In genomic region chr1:134757230-134757629, GRCm38 (mm10) we compare ENCODE assay signal across 14 mouse cellular contexts.
DNase-seq lines count a peak whose midpoint lies in the region; ATAC-seq lines count a peak whose summit lies in the region.
"Had no signal": no experiment of that assay in that cellular context is flagged by ENCODE, and none has a peak within 500 bp of the region (broad histone marks: within the 10 kb centered on the region; RNA-seq: fewer than 3 reads in every experiment).

No protein-coding gene starts in this region.

- H3K4me3 ChIP-seq in kidney, embryonic 15.5 days (replicated peaks): no peak overlapping the region
- no peak overlapping the region for H3K4me3 ChIP-seq in intestine, embryonic 16.5 days (ENCODE audit: low read length)
- H3K4me3 ChIP-seq: liver, embryonic 12.5 days had no signal

- H3K27me3 ChIP-seq in kidney, embryonic 15.5 days: no peaks in the 10 kb centered on the region
- H3K27me3 ChIP-seq in intestine, embryonic 16.5 days (replicated peaks; ENCODE audit: control insufficient read depth, insufficient read depth, low read length): no peaks in the 10 kb centered on the region
- H3K27me3 ChIP-seq: liver, embryonic 12.5 days had no signal

- H3K4me1 ChIP-seq in kidney, embryonic 15.5 days: peaks cover 67% of the 10 kb centered on the region
- H3K4me1 ChIP-seq in intestine, embryonic 16.5 days (ENCODE audit: control insufficient read depth, insufficient read depth, low read length): peaks cover 26% of the 10 kb centered on the region

- DNase-seq in cerebellum, adult 9-10 months: peak; percentile 62
- DNase-seq in cerebellum, adult 11 months: no peak
- no peak for DNase-seq in kidney, postnatal 4 days
- peak; percentile 62 for DNase-seq in NIH3T3 (ENCODE audit: low read depth)
- DNase-seq in ovary, postnatal 10 days (ENCODE audit: low spot score): no peak
- DNase-seq in adrenal gland, adult (ENCODE audit: inconsistent age in 2 of 2, low spot score in 1 of 2): no peak
- DNase-seq: heart, postnatal 4 days; kidney, postnatal 36 days; thymus, postnatal 14 days had no signal

- WGBS in kidney, embryonic 15.5 days: 70% methylated on average over 3 of the region's 3 CpGs
- WGBS in intestine, embryonic 16.5 days: 43% methylated on average over 3 of the region's 3 CpGs

- ATAC-seq in kidney, embryonic 15.5 days (replicated peaks; ENCODE audit: low FRiP score): no peak
- ATAC-seq in intestine, embryonic 16.5 days: no peak
- ATAC-seq: activated CD4-positive, CD25-positive, alpha-beta regulatory T cell, adult 4 months; forebrain, embryonic 14.5 days; liver, embryonic 12.5 days had no signal

- no peaks in the 10 kb centered on the region for H3K9me3 ChIP-seq in kidney, embryonic 15.5 days (replicated peaks)
- no peaks in the 10 kb centered on the region for H3K9me3 ChIP-seq in intestine, embryonic 16.5 days (ENCODE audit: control insufficient read depth, low read length)
- H3K9me3 ChIP-seq: liver, embryonic 12.5 days had no signal

- no peak overlapping the region; the same call in 1 of the 2 replicates for H3K9ac ChIP-seq in kidney, embryonic 15.5 days
- peak overlapping the region; percentile 23; the same call in 1 of the 2 replicates for H3K9ac ChIP-seq in intestine, embryonic 16.5 days (ENCODE audit: low read depth, low read length)
- H3K9ac ChIP-seq: liver, embryonic 12.5 days had no signal

- H3K36me3 ChIP-seq in kidney, embryonic 15.5 days: peaks cover 7% of the 10 kb centered on the region
- no peaks in the 10 kb centered on the region for H3K36me3 ChIP-seq in intestine, embryonic 16.5 days (ENCODE audit: control insufficient read depth, insufficient read depth, low read length)
- H3K36me3 ChIP-seq: liver, embryonic 12.5 days had no signal

- H3K4me2 ChIP-seq in kidney, embryonic 15.5 days: no peak overlapping the region
- H3K4me2 ChIP-seq in intestine, embryonic 16.5 days (ENCODE audit: low read depth, low read length): no peak overlapping the region
- H3K4me2 ChIP-seq: liver, embryonic 12.5 days had no signal

- 0 out of 2 replicates have a peak overlapping the region, but pooled peaks have one; percentile 78 for H3K27ac ChIP-seq in kidney, embryonic 15.5 days
- H3K27ac ChIP-seq in intestine, embryonic 16.5 days (ENCODE audit: low read length): peak overlapping the region; percentile 58
- H3K27ac ChIP-seq: liver, embryonic 12.5 days had no signal

Comparison
In these comparisons a context has a peak if more than half of its experiments do, and no peak if none do; other contexts are left out.
1. DNase-seq: peak in cerebellum, adult 9-10 months (single experiment) and NIH3T3 (single experiment); none in cerebellum, adult 11 months (single experiment), kidney, postnatal 4 days (0 of 2), ovary, postnatal 10 days (single experiment) and adrenal gland, adult (0 of 2).